Comparison of ENCODE assay signal across 8 mouse cellular contexts in the genomic region with DNA sequence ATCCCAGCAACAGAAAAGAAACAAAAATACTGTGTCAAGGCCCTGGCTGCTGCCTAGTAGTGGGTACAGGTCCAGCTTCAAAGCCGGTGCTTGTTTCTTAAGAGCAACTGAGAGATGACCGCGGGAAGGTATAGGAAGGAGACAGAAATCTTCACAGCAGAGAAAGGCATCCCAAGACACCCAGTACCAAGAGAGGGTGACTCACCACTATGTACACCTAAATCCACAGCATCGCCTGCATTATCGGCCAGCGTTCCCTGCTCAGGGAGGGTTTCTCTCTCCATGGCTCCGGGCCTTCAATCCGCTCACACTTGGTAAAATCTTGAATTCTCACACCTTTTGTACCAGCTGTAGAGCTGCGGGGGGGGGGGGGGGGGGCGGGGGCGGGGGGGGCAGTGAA. TPM values are rescaled to one million over a fixed set of nuclear protein-coding genes. Genes with fewer than 3 reads are reported as not detected.
DNase-seq lines count a peak whose midpoint lies in the region; ATAC-seq and TF ChIP-seq lines count a peak whose summit lies in the region.

A gene (minus strand): TSS at position 298 of the 400 bp plus-strand sequence.

- ATAC-seq in granulocyte monocyte progenitor cell, adult 5-6 weeks (replicated peaks; ENCODE audit: poor library complexity, severe bottlenecking), result no peak
- ATAC-seq in intestine, postnatal 0 days, result no peak

- 85% methylated on average over 8 of the region's 11 CpGs for WGBS in intestine, postnatal 0 days
- 78% methylated on average over 10 of the region's 11 CpGs for WGBS in midbrain, embryonic 10.5 days

- H3K9ac ChIP-seq in intestine, postnatal 0 days (ENCODE audit: low read depth, low read length), result no peak within 1 kb of the TSS

- no peaks in the 10 kb centered on the region for H3K9me3 ChIP-seq in intestine, postnatal 0 days (ENCODE audit: control insufficient read depth)
- H3K9me3 ChIP-seq in midbrain, embryonic 10.5 days (replicated peaks), result no peaks in the 10 kb centered on the region

- H3K4me3 ChIP-seq in brown adipose tissue, adult 24 weeks (ENCODE audit: insufficient read depth, low read depth, low read length), result no peak within 1 kb of the TSS
- no peak within 1 kb of the TSS for H3K4me3 ChIP-seq in intestine, postnatal 0 days (ENCODE audit: low read depth, low read length)
- H3K4me3 ChIP-seq in midbrain, embryonic 10.5 days, result no peak within 1 kb of the TSS

- H3K4me1 ChIP-seq in brown adipose tissue, adult 24 weeks (ENCODE audit: control insufficient read depth, insufficient read depth, insufficient read length, low read length), result peaks cover 11% of the 10 kb centered on the region
- H3K4me1 ChIP-seq in intestine, postnatal 0 days (replicated peaks; ENCODE audit: control insufficient read depth, insufficient read depth, low read length), result peaks cover 4% of the 10 kb centered on the region; the same call in 1 of the 2 replicates
- H3K4me1 ChIP-seq in midbrain, embryonic 10.5 days, result peaks cover 19% of the 10 kb centered on the region

- TF ChIP-seq CTCF in intestine, postnatal 0 days (IDR thresholded peaks at IDR 0.05; ENCODE audit: low read depth), result no peak

- H3K27me3 ChIP-seq in intestine, postnatal 0 days (replicated peaks; ENCODE audit: control insufficient read depth, insufficient read depth, low read length), result no peaks in the 10 kb centered on the region
- no peaks in the 10 kb centered on the region for H3K27me3 ChIP-seq in midbrain, embryonic 10.5 days (ENCODE audit: low read depth, poor library complexity, severe bottlenecking)

- H3K27ac ChIP-seq in brown adipose tissue, adult 24 weeks (replicated peaks; ENCODE audit: low read depth, low read length), result no peak within 1 kb of the TSS
- peak within 1 kb of the TSS; percentile 77; the same call in 1 of the 2 replicates for H3K27ac ChIP-seq in intestine, postnatal 0 days (ENCODE audit: low read depth, low read length)
- H3K27ac ChIP-seq in midbrain, embryonic 10.5 days (replicated peaks), result no peak within 1 kb of the TSS

- no peak for DNase-seq in layer of hippocampus, adult 8-10 months (ENCODE audit: low spot score in 2 of 2)
- no peak for DNase-seq in layer of hippocampus, adult 11-12 months (ENCODE audit: low spot score)
- DNase-seq in midbrain, embryonic 10.5 days (ENCODE audit: low spot score), result no peak
- no peak for DNase-seq in embryo, embryonic 9.5 days (ENCODE audit: extremely low spot score)
- no peak for DNase-seq in retina, postnatal 1 day

- H3K4me2 ChIP-seq in intestine, postnatal 0 days (replicated peaks; ENCODE audit: low read depth), result no peak within 1 kb of the TSS

- no peaks in the 10 kb centered on the region for H3K36me3 ChIP-seq in intestine, postnatal 0 days (ENCODE audit: control insufficient read depth, insufficient read depth)
- H3K36me3 ChIP-seq in midbrain, embryonic 10.5 days, result no peaks in the 10 kb centered on the region

RNA-seq across cellular contexts. Expression of the gene that starts here (rescaled TPM):
- total RNA-seq in layer of hippocampus, adult 8-10 months (2022), result 10 to 100 TPM; 42.0 to 45.3 (median 43.3) TPM
- polyA plus RNA-seq in brown adipose tissue, adult 24 weeks (2012; ENCODE audit: insufficient read depth, insufficient read length, missing spikeins), result 38.7 and 51.2 TPM in 2 replicates
- total RNA-seq in granulocyte monocyte progenitor cell, adult 5-6 weeks (2014; fragmentation: Nextera tagmentation), result 121 and 125 TPM in 2 replicates
- 204 and 256 TPM in 2 replicates for total RNA-seq in granulocyte monocyte progenitor cell, adult 5-6 weeks (2017)
- polyA plus RNA-seq in intestine, postnatal 0 days (2015; fragmentation: Nextera tagmentation; extraction: Ambion mirVana), result 100 and 101 TPM in 2 replicates
- polyA plus RNA-seq in midbrain, embryonic 10.5 days (2016; fragmentation: Nextera tagmentation; extraction: Ambion mirVana), result 180 and 203 TPM in 2 replicates
